Mouse (Mus musculus) kidney, postnatal 4 days (tissue): ENCODE data around the gene Tmem266.
A peak's percentile ranks its signal among the peaks of the same experiment; 100 is the strongest.

Experiments used
- DNase-seq, 2 experiments: peaks; one replicate each; pipeline ENCODE4 v3.0.0; 2021; ENCODE audit warnings: mixed read lengths in 2 of 2

Tmem266 gene

DNA sequence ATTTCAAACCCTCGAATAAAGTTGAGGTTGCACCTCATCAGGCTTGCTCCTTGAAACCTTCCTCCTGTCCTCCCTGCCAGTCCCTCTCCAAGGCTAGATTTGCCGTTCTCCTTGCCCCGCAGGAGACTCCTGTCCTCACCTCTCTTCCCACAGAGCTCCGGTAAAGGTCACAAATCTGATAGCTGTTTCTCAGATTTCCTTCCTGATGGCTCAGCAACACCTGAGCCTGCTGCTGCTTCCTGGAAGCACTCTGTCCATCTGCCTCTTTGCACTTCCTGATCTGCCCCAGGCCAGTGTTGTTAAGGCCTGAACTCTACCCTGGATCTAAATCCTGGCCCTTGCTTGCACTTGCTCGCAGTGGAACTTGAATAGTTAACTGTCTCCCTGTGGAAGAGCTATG lies 5.8 kb downstream of the Tmem266 start:
- no peak for DNase-seq

DNA sequence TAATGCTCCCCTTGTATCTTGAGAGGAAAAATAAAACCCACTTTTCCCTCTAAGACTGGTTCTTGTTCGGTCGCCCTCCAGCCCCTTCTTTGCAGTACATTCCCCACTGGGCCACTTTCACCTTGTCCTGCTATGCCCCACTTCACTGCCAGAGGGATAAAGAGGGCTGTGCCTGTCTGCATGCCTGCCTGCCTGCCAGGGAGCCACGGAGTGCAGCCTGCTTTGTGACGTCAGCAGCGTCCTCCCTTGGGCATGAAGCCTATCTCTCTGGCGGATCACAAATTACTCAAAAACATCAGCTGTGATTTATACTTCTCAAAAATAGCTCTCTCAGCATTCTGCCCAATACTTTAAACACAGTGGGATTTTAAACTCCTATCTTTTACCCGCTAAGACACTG lies 6.2 kb downstream of the Tmem266 start:
- peak; percentile 38 to 55 for DNase-seq

DNA sequence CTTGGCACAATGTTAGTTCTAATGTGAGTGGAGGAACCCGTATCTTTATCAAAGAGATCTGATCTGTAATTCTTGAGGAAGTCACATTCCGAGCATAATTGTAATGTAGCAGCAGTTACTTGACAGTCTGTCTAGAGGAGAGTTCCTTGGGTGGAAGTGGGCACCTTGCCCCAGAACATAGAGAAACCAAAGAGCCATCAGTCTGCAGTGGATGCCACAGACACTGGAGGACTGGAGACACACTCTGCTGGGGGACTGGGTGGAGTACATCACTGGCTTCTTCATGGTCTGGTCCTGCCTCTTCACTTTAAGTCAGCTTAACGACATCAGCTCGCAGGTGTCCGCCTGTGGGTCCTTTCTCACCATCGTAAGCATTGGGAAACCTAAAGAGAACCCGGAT lies 17.5 kb downstream of the Tmem266 start:
- DNase-seq = no peak

- DNase-seq = no peak
Observed at GRCm38 (mm10) chr9:55345332-55345731, 18.6 kb downstream of the Tmem266 start.

GRCm38 (mm10) chr9:55348664-55349063 lies 22.0 kb downstream of the Tmem266 start:
- DNase-seq = no peak

DNA sequence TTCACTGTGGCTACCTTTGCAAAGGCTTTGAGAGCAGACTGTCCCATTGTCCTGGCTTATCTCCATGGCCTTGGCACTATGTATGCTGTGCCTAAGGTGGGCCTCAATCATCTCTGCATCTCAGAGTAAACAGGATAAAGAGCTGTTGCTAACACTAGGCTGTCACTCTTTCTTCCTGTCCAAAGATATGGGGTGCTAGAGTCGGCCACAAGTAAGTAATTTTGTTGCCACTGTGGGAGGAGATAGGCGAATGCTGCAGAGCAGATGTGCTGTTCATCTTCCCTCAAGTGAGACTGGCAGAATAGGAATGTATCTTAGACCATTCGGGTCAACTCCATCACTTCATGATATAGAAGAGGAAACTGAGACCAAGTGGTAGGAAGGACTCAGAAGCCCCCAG lies 28.0 kb downstream of the Tmem266 start:
- DNase-seq = no peak

DNA sequence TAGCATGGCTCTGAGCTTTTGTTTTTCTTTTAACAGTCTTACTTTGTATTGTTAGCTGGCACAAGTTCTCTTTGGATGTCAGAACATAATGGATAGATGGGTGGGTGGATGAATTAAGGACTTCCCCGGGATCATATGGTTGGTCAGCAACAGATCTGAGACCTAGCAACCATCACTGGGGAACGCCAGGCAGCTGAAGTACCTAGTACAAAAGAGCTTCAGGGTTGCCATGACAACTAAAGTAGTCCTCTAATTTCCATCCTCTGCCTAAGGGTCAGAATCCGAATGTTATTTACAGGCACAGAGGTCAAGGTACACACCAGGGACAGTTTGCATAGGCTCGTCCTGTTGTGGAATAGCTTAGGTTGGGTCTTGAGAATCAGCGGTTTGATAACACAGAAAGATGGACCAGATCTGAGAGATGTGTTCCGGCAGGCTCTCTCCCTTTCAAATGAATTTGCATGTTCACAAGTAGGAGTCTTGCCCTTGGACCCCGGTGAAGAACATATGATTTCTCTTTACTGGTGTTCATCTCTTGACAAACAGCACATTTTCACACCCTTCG lies 28.6 kb downstream of the Tmem266 start:
- DNase-seq = no peak

- DNase-seq = no peak
Observed at GRCm38 (mm10) chr9:55357164-55357563, 30.5 kb downstream of the Tmem266 start.

DNA sequence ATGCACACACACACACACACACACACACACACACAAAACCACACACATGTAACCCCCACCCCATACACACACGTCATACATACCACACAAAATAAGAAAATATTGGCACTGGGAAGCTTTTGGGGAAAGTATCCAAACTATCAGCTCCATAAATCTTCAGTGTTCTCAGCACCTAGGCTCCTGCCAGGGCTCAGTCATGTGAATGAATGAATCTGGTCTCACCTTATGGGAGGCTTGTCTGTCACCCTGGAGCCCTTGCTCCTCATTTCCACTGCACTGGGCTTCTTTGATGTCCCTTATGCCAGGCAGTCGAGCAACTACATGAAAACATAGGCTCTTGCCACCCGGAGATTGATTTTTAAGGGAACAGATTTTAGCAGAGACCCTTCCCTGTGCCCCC lies 33.7 kb downstream of the Tmem266 start:
- no peak for DNase-seq

DNA sequence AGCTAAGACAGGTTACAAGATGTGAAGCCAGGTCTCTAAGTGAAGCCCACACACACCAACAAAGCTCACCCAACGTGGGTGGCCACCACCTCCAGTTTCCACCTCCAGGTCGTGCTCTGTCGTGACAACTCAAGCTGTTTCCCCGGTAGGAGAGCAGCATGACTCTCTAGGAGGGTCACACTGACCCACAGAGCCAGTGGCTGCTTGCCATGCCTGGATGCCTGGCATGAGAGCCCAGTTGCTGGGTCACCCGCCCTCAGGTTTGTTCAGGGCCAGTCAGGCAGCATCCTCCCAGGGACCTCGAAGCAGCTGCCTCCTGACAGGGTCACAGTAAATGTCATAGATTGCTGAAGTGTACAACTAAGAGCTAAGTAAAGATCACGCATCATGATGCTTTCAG lies 34.1 kb downstream of the Tmem266 start:
- peak; percentile 8 to 24 for DNase-seq

- DNase-seq = peak in 1 of 2 experiments; percentile 21
Observed at GRCm38 (mm10) chr9:55361969-55362368, 35.3 kb downstream of the Tmem266 start.

- DNase-seq = no peak
Observed at GRCm38 (mm10) chr9:55363707-55364106, 37.0 kb downstream of the Tmem266 start.

DNA sequence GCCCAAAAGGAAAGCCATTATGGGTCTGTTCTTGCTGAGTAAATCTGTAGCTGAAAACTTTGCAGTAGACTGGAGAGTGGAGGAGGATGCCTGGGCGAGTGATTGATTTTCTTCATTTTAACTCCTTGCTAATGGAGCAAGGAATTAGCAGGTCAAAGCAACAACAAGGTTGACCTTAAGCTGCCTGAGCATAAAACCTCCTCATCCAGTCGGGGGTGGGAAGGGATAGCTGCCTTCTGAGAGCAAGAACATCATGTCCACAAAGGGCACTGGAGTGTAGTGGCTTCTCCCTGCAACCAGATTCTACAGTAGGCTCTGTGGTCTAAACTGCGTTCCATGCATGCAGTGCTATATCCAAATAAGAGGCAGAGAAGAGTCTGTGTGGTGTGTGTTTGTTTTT lies 41.3 kb downstream of the Tmem266 start:
- peak in 1 of 2 experiments; percentile 17 for DNase-seq

DNA sequence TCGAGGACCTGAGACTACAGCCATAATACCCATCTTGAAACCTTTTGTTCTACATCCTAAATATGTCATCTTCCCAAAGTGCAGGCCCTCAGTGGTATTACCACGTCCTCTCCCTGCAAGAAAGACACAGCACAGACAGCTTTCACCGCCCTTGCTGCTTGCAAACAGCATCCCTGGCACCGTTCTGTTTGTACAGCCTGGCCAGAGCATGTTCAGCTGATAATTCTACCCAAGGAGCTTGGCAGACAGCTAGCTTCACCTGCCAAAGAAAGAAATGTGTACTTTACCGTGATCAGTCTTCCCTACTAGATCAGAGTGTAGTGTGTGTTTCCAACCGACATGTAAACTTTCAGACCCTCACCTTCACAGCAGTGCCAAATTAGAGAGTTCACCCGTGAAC lies 45.2 kb downstream of the Tmem266 start:
- no peak for DNase-seq

GRCm38 (mm10) chr9:55377603-55378250 lies 51.0 kb downstream of the Tmem266 start:
- DNase-seq = no peak

- no peak for DNase-seq
Observed at GRCm38 (mm10) chr9:55381456-55381855, 54.7 kb downstream of the Tmem266 start.

DNA sequence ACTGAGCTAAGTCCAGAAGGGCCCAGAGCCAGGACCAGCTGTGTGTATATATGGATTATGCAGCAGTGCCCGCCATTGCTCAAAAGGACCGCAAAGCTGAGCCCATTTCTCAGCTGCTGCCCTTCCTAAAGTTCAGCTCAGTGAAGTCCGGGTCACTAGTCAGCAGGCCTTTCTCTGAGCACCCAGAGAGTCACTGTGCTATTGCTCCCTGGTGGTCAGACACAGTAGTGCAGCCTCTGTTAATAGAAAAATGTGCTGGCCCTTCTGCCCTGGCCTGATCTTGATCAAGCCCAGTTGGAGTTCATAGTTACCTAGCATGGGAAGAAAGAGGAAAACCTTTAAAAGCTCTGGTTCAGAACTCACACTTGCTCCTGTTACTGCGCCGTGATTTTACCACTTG lies 55.7 kb downstream of the Tmem266 start:
- DNase-seq = peak; percentile 76 to 77

DNA sequence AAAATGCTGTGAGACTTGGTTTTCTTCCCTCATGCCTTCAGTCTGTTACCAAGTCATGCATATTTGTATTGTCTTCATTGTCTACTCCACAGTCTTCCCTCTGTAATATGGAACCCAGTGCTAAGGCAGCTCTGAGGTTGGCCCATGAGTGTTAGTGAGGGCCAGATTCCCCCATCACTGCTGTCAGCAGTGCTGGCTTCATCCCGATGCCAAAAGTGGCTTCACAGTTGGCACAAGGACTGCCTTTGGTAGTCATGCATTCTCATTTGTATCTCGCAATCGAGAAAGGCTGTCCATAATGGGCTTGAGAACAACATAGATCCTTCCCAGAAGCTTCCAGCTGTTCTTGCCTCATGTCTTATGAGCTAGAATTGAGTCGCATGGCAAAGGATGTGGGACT lies 59.4 kb downstream of the Tmem266 start:
- DNase-seq = no peak

GRCm38 (mm10) chr9:55387862-55388505 lies 61.3 kb downstream of the Tmem266 start:
- no peak for DNase-seq

DNA sequence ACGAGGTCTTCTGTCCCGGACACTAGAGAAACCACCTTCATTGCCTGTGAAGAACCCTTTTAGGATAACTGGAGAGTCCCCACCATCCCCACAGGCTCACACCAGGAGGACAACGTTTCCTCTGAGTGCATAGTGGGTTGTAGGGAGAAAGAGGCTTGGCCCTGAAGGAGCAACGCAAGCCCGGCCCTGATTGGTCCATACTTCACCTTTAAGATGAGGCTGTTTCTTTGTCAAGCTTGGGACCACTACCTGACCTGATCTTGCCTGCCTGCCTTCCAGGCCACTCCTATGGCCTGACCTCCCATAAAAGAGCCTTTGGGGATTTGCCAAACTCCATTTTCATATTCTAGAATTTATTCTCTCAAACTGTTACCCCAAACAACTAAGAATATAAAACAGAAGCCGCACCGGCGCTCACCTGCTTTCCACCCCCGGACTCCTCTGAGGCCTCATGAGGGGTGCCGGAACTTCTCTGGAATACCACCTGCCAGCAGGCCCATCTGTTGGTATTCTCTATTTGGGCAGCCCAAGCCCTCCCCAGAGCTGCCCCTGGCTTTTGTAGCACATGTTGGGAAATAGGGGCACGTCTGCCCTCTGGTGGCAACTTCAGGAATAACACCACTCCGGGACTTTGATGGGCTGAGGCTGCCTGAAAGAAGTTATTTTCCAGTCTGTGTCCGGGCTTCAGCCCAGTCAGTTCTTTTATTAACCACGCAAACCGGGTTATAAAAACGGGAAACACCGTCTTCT lies 65.4 kb downstream of the Tmem266 start:
- DNase-seq = peak; percentile 85 to 86

- no peak for DNase-seq
Observed at GRCm38 (mm10) chr9:55395650-55396049, 68.9 kb downstream of the Tmem266 start.

- no peak for DNase-seq
Observed at GRCm38 (mm10) chr9:55398985-55399554, 72.4 kb downstream of the Tmem266 start.

DNA sequence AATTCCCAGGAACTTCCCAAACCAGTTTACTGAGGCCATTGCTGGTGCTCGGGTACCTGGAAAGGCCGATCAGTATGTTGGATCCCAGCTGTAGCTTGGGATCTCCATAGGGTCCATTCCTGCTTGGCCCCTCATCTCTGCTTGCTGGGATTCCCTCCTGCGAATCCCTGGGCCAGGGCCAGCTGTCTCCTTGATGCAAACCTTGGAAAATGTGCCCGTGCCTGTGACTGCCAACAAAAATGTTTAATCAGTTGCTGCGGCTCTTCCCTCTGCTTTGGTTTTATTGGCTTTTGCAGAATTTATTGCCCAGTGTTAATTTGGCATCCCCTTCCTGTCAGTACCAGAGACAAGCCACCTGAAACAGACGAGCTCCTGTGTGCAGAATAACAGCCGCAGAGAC lies 75.6 kb downstream of the Tmem266 start:
- no peak for DNase-seq
